Mouse (Mus musculus): ENCODE measurements around the gene Cmip. TPM values are rescaled to one million over a fixed set of nuclear protein-coding genes. Genes with fewer than 3 reads are reported as not detected.

The Cmip gene
- 8.8 TPM for polyA plus RNA-seq (2015; fragmentation: Illumina TruSeq; extraction: RNeasy Lipid Tissue Mini Kit (QIAGEN cat#74804); ENCODE audit: insufficient read depth, low read depth, low replicate concordance)

DNA sequence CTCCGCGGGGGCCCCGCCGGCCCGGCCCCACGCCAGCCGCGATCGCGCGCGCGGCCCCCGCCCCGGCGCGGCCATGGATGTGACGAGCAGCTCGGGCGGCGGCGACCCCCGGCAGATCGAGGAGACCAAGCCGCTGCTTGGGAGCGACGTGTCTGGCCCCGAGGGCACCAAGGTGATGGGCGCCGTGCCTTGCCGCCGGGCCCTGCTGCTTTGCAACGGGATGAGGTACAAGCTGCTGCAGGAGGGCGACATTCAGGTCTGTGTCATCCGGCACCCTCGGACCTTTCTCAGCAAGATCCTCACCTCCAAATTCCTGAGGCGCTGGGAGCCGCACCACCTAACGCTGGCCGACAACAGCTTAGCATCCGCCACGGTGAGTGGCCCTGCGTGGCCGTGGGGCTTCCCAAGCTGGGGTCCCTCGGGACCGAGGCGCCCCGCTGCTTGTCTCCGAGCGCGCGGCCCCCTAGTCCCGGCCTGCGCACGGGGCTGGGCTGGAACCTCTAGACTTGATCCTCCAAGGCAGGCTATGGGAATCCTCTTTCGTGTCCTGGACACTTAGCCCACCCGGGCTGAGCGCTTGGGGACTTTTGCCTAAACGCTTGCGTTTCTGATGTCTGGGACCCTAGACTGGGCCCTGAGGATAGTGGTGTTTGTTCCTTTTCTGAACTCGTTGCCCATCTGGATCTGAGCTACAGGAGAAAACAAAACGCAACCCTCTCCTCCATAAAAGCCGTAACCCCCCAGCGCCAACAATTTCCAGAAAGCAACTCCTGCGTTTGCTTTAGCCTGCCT, at the start of gene Cmip:
TSS of gene Cmip (plus strand) at position 36 of the 792 bp plus-strand sequence.

DNA sequence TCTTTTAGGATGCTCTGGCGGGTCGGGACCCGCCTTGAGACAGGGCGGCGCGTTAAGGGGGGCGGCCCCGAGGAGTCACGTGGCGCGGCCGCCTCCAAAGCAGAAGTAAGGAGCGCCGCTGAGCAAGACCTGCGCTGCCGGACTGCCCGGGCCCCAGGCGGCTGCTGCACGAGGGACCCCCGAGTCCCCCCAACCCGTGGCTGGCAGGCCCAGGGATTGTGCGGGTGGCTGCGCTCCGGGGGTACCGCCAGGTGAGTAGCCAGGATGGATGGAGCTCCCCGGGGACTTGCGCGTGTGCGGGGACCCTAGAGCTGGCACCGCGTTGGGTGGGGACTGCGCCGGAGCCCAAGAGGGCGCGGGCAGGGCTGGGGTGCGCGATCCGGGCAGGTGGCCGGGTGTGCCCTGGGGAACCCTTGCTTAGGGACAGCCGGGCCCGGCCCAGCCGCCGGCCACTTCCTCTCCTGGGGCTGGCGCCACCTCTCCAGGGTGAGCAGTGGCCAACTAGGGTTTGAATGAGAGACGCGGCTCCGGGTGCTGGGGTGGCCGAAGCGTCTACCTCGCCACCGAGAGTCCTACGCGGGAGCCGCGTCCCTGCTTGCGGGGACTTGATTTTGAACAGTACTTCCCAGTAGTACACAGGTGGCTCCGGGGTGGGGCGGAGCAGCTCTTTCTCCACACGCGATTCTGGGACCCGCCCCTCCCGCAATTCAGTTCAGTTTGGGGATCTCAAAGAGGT, 241.5 kb downstream of the Cmip start, which contains the start of gene Plcg2:
TSS of gene Plcg2 (plus strand) at position 113 of the 736 bp plus-strand sequence.

Other genes starting within 250 kb of the Cmip start
- 4.4 TPM for gene Pkd1l2, start 174.6 kb upstream of the Cmip start, polyA plus RNA-seq (2015; fragmentation: Illumina TruSeq; extraction: RNeasy Lipid Tissue Mini Kit (QIAGEN cat#74804); ENCODE audit: insufficient read depth, low read depth, low replicate concordance)
- gene Bco1, start 161.2 kb upstream of the Cmip start, polyA plus RNA-seq (2015; fragmentation: Illumina TruSeq; extraction: RNeasy Lipid Tissue Mini Kit (QIAGEN cat#74804); ENCODE audit: insufficient read depth, low read depth, low replicate concordance), result 0.35 TPM
- 1.2 TPM for gene Gan, start 98.9 kb upstream of the Cmip start, polyA plus RNA-seq (2015; fragmentation: Illumina TruSeq; extraction: RNeasy Lipid Tissue Mini Kit (QIAGEN cat#74804); ENCODE audit: insufficient read depth, low read depth, low replicate concordance)
- 1.8 TPM for gene Plcg2, start 241.2 kb downstream of the Cmip start, polyA plus RNA-seq (2015; fragmentation: Illumina TruSeq; extraction: RNeasy Lipid Tissue Mini Kit (QIAGEN cat#74804); ENCODE audit: insufficient read depth, low read depth, low replicate concordance)

Data from pancreas, adult 10 weeks (tissue).